Comparison of ENCODE assay signal across 15 mouse cellular contexts in the genomic region with DNA sequence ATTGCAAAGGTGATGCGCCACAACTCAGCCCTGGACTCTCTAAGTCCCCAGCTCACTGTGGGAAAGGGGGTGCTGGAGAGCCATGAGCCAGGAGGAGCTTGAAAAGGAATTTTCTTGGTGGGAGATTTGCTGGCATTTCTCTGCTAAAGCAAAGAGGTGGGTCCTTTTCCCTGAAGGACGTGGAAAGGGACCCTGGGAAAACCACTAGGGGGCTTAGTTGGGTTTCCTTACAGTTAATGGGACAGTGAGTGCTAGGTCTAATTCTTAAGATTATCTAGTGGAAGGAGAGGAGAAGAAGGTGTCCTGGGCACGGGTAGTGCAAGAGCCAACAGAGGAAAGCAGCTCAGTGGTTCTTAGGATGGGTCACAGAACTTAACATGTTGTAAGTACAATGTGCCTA.
DNase-seq lines count a peak whose midpoint lies in the region; ATAC-seq and TF ChIP-seq lines count a peak whose summit lies in the region.
"Had no signal": no experiment of that assay in that cellular context is flagged by ENCODE, and none has a peak within 500 bp of the region (broad histone marks: within the 10 kb centered on the region; RNA-seq: fewer than 3 reads in every experiment).

No protein-coding gene starts in this region.

- ATAC-seq in hindbrain, postnatal 0 days = no peak
- no peak for ATAC-seq in hindbrain, embryonic 11.5 days (ENCODE audit: low FRiP score)
- ATAC-seq in liver, postnatal 0 days = no peak
- no peak for ATAC-seq in liver, embryonic 11.5 days (replicated peaks; ENCODE audit: low FRiP score)
- ATAC-seq: forebrain, embryonic 13.5 days had no signal

- no peaks in the 10 kb centered on the region for H3K4me1 ChIP-seq in hindbrain, postnatal 0 days (ENCODE audit: insufficient read depth, low read length)
- no peaks in the 10 kb centered on the region for H3K4me1 ChIP-seq in hindbrain, embryonic 11.5 days (replicated peaks; ENCODE audit: control insufficient read depth, insufficient read depth, low read length)
- peaks cover 16% of the 10 kb centered on the region for H3K4me1 ChIP-seq in liver, postnatal 0 days (ENCODE audit: insufficient read depth)
- H3K4me1 ChIP-seq in liver, embryonic 11.5 days (replicated peaks; ENCODE audit: control insufficient read depth, insufficient read depth, low read length) = peaks cover 26% of the 10 kb centered on the region

- WGBS in hindbrain, postnatal 0 days = 56% methylated on average over 3 of the region's 3 CpGs
- 64% methylated on average over 3 of the region's 3 CpGs for WGBS in hindbrain, embryonic 11.5 days
- WGBS in liver, postnatal 0 days (ENCODE audit: insufficient replicate concordance) = 57% methylated on average over 3 of the region's 3 CpGs
- whole genome bisulfite sequencing in liver, embryonic 11.5 days = 53% methylated on average over 3 of the region's 3 CpGs

- H3K4me3 ChIP-seq in hindbrain, postnatal 0 days (ENCODE audit: low read length) = no peak overlapping the region
- H3K4me3 ChIP-seq in hindbrain, embryonic 11.5 days (ENCODE audit: low read depth, low read length) = no peak overlapping the region
- no peak overlapping the region for H3K4me3 ChIP-seq in liver, postnatal 0 days (ENCODE audit: low read depth, low read length)
- no peak overlapping the region for H3K4me3 ChIP-seq in liver, embryonic 11.5 days (ENCODE audit: low read depth, low read length)
- H3K4me3 ChIP-seq: embryonic facial prominence, embryonic 15.5 days; forebrain, embryonic 13.5 days; heart, embryonic 13.5 days; hindbrain, embryonic 15.5 days had no signal

- no peak for TF ChIP-seq EP300 in liver, postnatal 0 days (IDR thresholded peaks at IDR 0.05; ENCODE audit: low read depth)

- H3K9ac ChIP-seq in hindbrain, postnatal 0 days (replicated peaks; ENCODE audit: low read length) = no peak overlapping the region
- H3K9ac ChIP-seq in hindbrain, embryonic 11.5 days (ENCODE audit: low read depth, low read length) = no peak overlapping the region
- no peak overlapping the region for H3K9ac ChIP-seq in liver, postnatal 0 days (replicated peaks)
- no peak overlapping the region for H3K9ac ChIP-seq in liver, embryonic 11.5 days (ENCODE audit: low read depth, low read length)
- H3K9ac ChIP-seq: embryonic facial prominence, embryonic 15.5 days; forebrain, embryonic 13.5 days; heart, embryonic 13.5 days; hindbrain, embryonic 15.5 days had no signal

- no peaks in the 10 kb centered on the region for H3K36me3 ChIP-seq in hindbrain, postnatal 0 days (ENCODE audit: insufficient read depth, low read length)
- H3K36me3 ChIP-seq in hindbrain, embryonic 11.5 days (ENCODE audit: control insufficient read depth, insufficient read depth, low read length) = no peaks in the 10 kb centered on the region
- H3K36me3 ChIP-seq in liver, postnatal 0 days (replicated peaks; ENCODE audit: insufficient read depth, low read length) = no peaks in the 10 kb centered on the region
- H3K36me3 ChIP-seq in liver, embryonic 11.5 days (ENCODE audit: control insufficient read depth, insufficient read depth, low read length) = no peaks in the 10 kb centered on the region
- H3K36me3 ChIP-seq: embryonic facial prominence, embryonic 15.5 days; heart, embryonic 13.5 days; hindbrain, embryonic 15.5 days had no signal

- peak; percentile 40 for TF ChIP-seq CTCF in hindbrain, postnatal 0 days (IDR thresholded peaks at IDR 0.05; ENCODE audit: low read depth)
- TF ChIP-seq CTCF in liver, postnatal 0 days (IDR thresholded peaks at IDR 0.05; ENCODE audit: low read depth) = peak; percentile 11; the same call in 1 of the 2 replicates

- H3K27me3 ChIP-seq in hindbrain, postnatal 0 days (ENCODE audit: insufficient read depth, low read length) = no peaks in the 10 kb centered on the region
- H3K27me3 ChIP-seq in hindbrain, embryonic 11.5 days (ENCODE audit: control insufficient read depth, insufficient read depth, low read length) = no peaks in the 10 kb centered on the region
- no peaks in the 10 kb centered on the region for H3K27me3 ChIP-seq in liver, postnatal 0 days (ENCODE audit: insufficient read depth, low read length)
- no peaks in the 10 kb centered on the region for H3K27me3 ChIP-seq in liver, embryonic 11.5 days (replicated peaks; ENCODE audit: control insufficient read depth, insufficient read depth, low read length)
- H3K27me3 ChIP-seq: embryonic facial prominence, embryonic 15.5 days; heart, embryonic 13.5 days; hindbrain, embryonic 15.5 days had no signal

- H3K4me2 ChIP-seq in hindbrain, postnatal 0 days (ENCODE audit: low read depth, low read length) = no peak overlapping the region
- H3K4me2 ChIP-seq in hindbrain, embryonic 11.5 days (replicated peaks; ENCODE audit: low read depth, low read length) = no peak overlapping the region
- no peak overlapping the region for H3K4me2 ChIP-seq in liver, postnatal 0 days (ENCODE audit: low read depth, low read length)
- H3K4me2 ChIP-seq in liver, embryonic 11.5 days = no peak overlapping the region
- H3K4me2 ChIP-seq: embryonic facial prominence, embryonic 15.5 days; forebrain, embryonic 13.5 days; heart, embryonic 13.5 days; hindbrain, embryonic 15.5 days had no signal

- H3K27ac ChIP-seq in hindbrain, postnatal 0 days = no peak overlapping the region
- H3K27ac ChIP-seq in hindbrain, embryonic 11.5 days (ENCODE audit: low read depth, low read length) = no peak overlapping the region
- no peak overlapping the region for H3K27ac ChIP-seq in liver, postnatal 0 days (ENCODE audit: low read depth)
- no peak overlapping the region for H3K27ac ChIP-seq in liver, embryonic 11.5 days (ENCODE audit: low read depth, low read length)
- H3K27ac ChIP-seq: embryonic facial prominence, embryonic 15.5 days; forebrain, embryonic 13.5 days; heart, embryonic 13.5 days; hindbrain, embryonic 15.5 days had no signal

- peak; percentile 39 for DNase-seq in embryo, embryonic 10.5 days (ENCODE audit: low spot score)
- no peak for DNase-seq in embryo, embryonic 9.5 days (ENCODE audit: extremely low spot score)
- DNase-seq in hindbrain, postnatal 0 days (ENCODE audit: low spot score) = peak; percentile 36
- no peak for DNase-seq in hindbrain, embryonic 11.5 days (ENCODE audit: low spot score)
- DNase-seq in liver, postnatal 0 days = no peak
- no peak for DNase-seq in liver, embryonic 11.5 days (ENCODE audit: low spot score)
- DNase-seq in 3T3-L1 (ENCODE audit: low read depth, low spot score) = peak; percentile 34
- DNase-seq in gastrocnemius, postnatal 10 days = no peak
- DNase-seq: adrenal gland, postnatal 25 days; cerebellum, postnatal 14 days; gastrocnemius, postnatal 14 days had no signal

- H3K9me3 ChIP-seq in hindbrain, postnatal 0 days (ENCODE audit: low read length) = no peaks in the 10 kb centered on the region
- H3K9me3 ChIP-seq in hindbrain, embryonic 11.5 days (ENCODE audit: control insufficient read depth, low read length) = no peaks in the 10 kb centered on the region
- no peaks in the 10 kb centered on the region for H3K9me3 ChIP-seq in liver, postnatal 0 days (ENCODE audit: low read length)
- no peaks in the 10 kb centered on the region for H3K9me3 ChIP-seq in liver, embryonic 11.5 days (ENCODE audit: control insufficient read depth, low read length)
- H3K9me3 ChIP-seq: embryonic facial prominence, embryonic 15.5 days; forebrain, embryonic 13.5 days; heart, embryonic 13.5 days; hindbrain, embryonic 15.5 days had no signal

Comparison
In these comparisons a context has a peak if more than half of its experiments do, and no peak if none do; other contexts are left out.
1. DNase-seq: peak in embryo, embryonic 10.5 days (single experiment), hindbrain, postnatal 0 days (single experiment) and 3T3-L1 (single experiment); none in embryo, embryonic 9.5 days (single experiment), hindbrain, embryonic 11.5 days (single experiment), liver, postnatal 0 days (single experiment), liver, embryonic 11.5 days (single experiment) and gastrocnemius, postnatal 10 days (single experiment).